Mouse (Mus musculus): ENCODE measurements around the gene Pnkp.

DNA sequence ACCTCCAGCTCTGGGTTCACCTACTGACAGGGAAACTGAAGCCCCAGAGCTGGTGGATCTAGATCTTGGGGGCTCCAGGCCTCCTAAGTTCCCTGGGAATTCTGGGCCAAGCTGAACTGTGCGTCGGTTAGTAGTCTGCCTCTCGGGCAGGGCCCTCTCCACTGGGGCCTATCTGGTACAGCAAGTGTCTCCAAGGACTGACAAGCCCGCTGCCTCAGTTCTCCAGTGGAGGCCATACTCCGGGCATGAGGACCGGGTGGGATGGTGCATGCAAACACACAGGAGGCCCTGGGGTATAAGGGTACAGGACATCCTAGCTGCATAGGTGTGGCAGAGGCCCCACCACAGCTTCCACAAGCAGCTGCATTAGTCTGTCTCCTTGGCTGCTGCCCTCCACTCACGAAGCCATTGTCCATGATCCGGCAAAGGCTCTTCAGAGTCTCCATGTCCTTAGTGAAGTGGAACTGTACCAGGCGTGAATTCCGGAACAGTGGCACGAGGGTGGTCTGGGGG, 7.1 kb downstream of the Pnkp start:
- TF ChIP-seq EP300 (IDR thresholded peaks at IDR 0.05; ENCODE audit: low read depth) (no peak), CTCF (IDR thresholded peaks at IDR 0.05; ENCODE audit: low read depth) (no peak)

Measured in liver, embryonic 14.5 days (tissue).